Comparison of ENCODE assay signal across 12 mouse cellular contexts in genomic region chr2:75656924-75657323, GRCm38 (mm10). TPM values are rescaled to one million over a fixed set of nuclear protein-coding genes. Genes with fewer than 3 reads are reported as not detected.
DNase-seq lines count a peak whose midpoint lies in the region; ATAC-seq and TF ChIP-seq lines count a peak whose summit lies in the region.
"Had no signal": no experiment of that assay in that cellular context is flagged by ENCODE, and none has a peak within 500 bp of the region (broad histone marks: within the 10 kb centered on the region; RNA-seq: fewer than 3 reads in every experiment).

No protein-coding gene starts in this region.

- ATAC-seq in intestine, embryonic 14.5 days (replicated peaks; ENCODE audit: low FRiP score, low TSS enrichment, low read depth): no peak
- no peak for ATAC-seq in intestine, embryonic 15.5 days
- ATAC-seq in forebrain, embryonic 13.5 days: no peak
- ATAC-seq in liver, embryonic 15.5 days (ENCODE audit: insufficient read depth): no peak

- H3K9ac ChIP-seq in intestine, embryonic 14.5 days (ENCODE audit: low read length): no peak overlapping the region
- H3K9ac ChIP-seq in intestine, embryonic 15.5 days: no peak overlapping the region
- peak overlapping the region; percentile 67; the same call in 1 of the 2 replicates for H3K9ac ChIP-seq in ES-E14 (ENCODE audit: insufficient read depth, low read depth, low read length, poor library complexity, severe bottlenecking)
- H3K9ac ChIP-seq in forebrain, embryonic 13.5 days: no peak overlapping the region
- 0 out of 2 replicates have a peak overlapping the region, but pooled peaks have one; percentile 87 for H3K9ac ChIP-seq in liver, embryonic 15.5 days

- no peak for DNase-seq in intestine, embryonic 14.5 days (ENCODE audit: low spot score)
- no peak for DNase-seq in ES-E14 (ENCODE audit: low read depth, low spot score)
- DNase-seq in frontal cortex, postnatal 14 days (ENCODE audit: low spot score in 2 of 2): no peak
- DNase-seq in left cerebral cortex, adult 2 months (ENCODE audit: extremely low spot score in 1 of 2, low spot score in 2 of 2): no peak
- DNase-seq in adrenal gland, postnatal 4 days (ENCODE audit: low spot score in 2 of 2): no peak
- DNase-seq: adrenal gland, postnatal 36 days; cerebellum, postnatal 25 days; retina, postnatal 1 day; thymus, postnatal 36 days had no signal

- H3K4me2 ChIP-seq in intestine, embryonic 14.5 days (ENCODE audit: low read length): no peak overlapping the region
- H3K4me2 ChIP-seq in intestine, embryonic 15.5 days (replicated peaks): no peak overlapping the region
- no peak overlapping the region for H3K4me2 ChIP-seq in forebrain, embryonic 13.5 days
- H3K4me2 ChIP-seq in liver, embryonic 15.5 days: no peak overlapping the region

- H3K4me3 ChIP-seq in intestine, embryonic 14.5 days (ENCODE audit: low read depth, low read length): no peak overlapping the region
- H3K4me3 ChIP-seq in intestine, embryonic 15.5 days (replicated peaks): no peak overlapping the region
- no peak overlapping the region for H3K4me3 ChIP-seq in ES-E14 (ENCODE audit: insufficient read depth in 1 of 2, low read depth in 1 of 2, low read length in 2 of 2, poor library complexity in 1 of 2, severe bottlenecking in 1 of 2)
- H3K4me3 ChIP-seq in forebrain, embryonic 13.5 days: no peak overlapping the region
- no peak overlapping the region for H3K4me3 ChIP-seq in liver, embryonic 15.5 days (replicated peaks)
- no peak overlapping the region for H3K4me3 ChIP-seq in left cerebral cortex, adult 2 months

- TF ChIP-seq CTCF in left cerebral cortex, adult 2 months (IDR thresholded peaks at IDR 0.05): no peak

- WGBS in intestine, embryonic 14.5 days: 87% methylated on average over 5 of the region's 5 CpGs
- 94% methylated on average over 5 of the region's 5 CpGs for WGBS in intestine, embryonic 15.5 days
- WGBS in forebrain, embryonic 13.5 days: 97% methylated on average over 5 of the region's 5 CpGs
- 81% methylated on average over 5 of the region's 5 CpGs for WGBS in liver, embryonic 15.5 days (ENCODE audit: insufficient replicate concordance)

- in situ Hi-C loops in ES-E14 (cut with MboI; ENCODE audit: low sequenced_read_pairs in 2 of 2, unreplicated experiment in 2 of 2): no loop called here

- peak overlapping the region; percentile 97; the same call in 1 of the 2 replicates for H3K27ac ChIP-seq in intestine, embryonic 14.5 days (ENCODE audit: low read depth)
- no peak overlapping the region; the same call in 1 of the 2 replicates for H3K27ac ChIP-seq in intestine, embryonic 15.5 days
- peak overlapping the region; percentile 94; the same call in 1 of the 2 replicates for H3K27ac ChIP-seq in ES-E14 (ENCODE audit: insufficient read depth, low read depth, low read length, poor library complexity, severe bottlenecking)
- peak overlapping the region; percentile 98 for H3K27ac ChIP-seq in forebrain, embryonic 13.5 days
- peak overlapping the region; percentile 91; the same call in 1 of the 2 replicates for H3K27ac ChIP-seq in liver, embryonic 15.5 days (replicated peaks)
- H3K27ac ChIP-seq in left cerebral cortex, adult 2 months: no peak overlapping the region

- intact Hi-C loops in left cerebral cortex, adult 2 months (cut with DNase I): loop anchor here (5.0 kb wide), 1 partner anchor 175 kb away; the partner anchor contains the start of gene Agps

- H3K4me1 ChIP-seq in intestine, embryonic 14.5 days (replicated peaks; ENCODE audit: control insufficient read depth, insufficient read depth, low read length): peaks cover 14% of the 10 kb centered on the region; the same call in 1 of the 2 replicates
- H3K4me1 ChIP-seq in intestine, embryonic 15.5 days (replicated peaks): peaks cover 5% of the 10 kb centered on the region; the same call in 1 of the 2 replicates
- H3K4me1 ChIP-seq in ES-E14 (ENCODE audit: control insufficient read depth in 2 of 2, insufficient read depth in 2 of 2, low read length in 2 of 2, poor library complexity in 1 of 2): peaks cover 5 to 9% of the 10 kb centered on the region in 2 experiments; a peak in 2 of 4 replicates
- peaks cover 25% of the 10 kb centered on the region for H3K4me1 ChIP-seq in forebrain, embryonic 13.5 days
- peaks cover 34% of the 10 kb centered on the region for H3K4me1 ChIP-seq in liver, embryonic 15.5 days (replicated peaks)

- H3K36me3 ChIP-seq in intestine, embryonic 14.5 days (ENCODE audit: control insufficient read depth, insufficient read depth, low read length): peaks cover 12% of the 10 kb centered on the region
- H3K36me3 ChIP-seq in intestine, embryonic 15.5 days: no peaks in the 10 kb centered on the region
- H3K36me3 ChIP-seq in ES-E14 (ENCODE audit: control insufficient read depth, insufficient read depth, low read length, poor library complexity, severe bottlenecking): peaks cover 2% of the 10 kb centered on the region; the same call in 1 of the 2 replicates
- no peaks in the 10 kb centered on the region for H3K36me3 ChIP-seq in forebrain, embryonic 13.5 days (ENCODE audit: poor library complexity, severe bottlenecking)
- peaks cover 15% of the 10 kb centered on the region for H3K36me3 ChIP-seq in liver, embryonic 15.5 days (replicated peaks)

- H3K9me3 ChIP-seq in intestine, embryonic 14.5 days (ENCODE audit: control insufficient read depth, low read length): no peaks in the 10 kb centered on the region
- no peaks in the 10 kb centered on the region for H3K9me3 ChIP-seq in intestine, embryonic 15.5 days
- no peaks in the 10 kb centered on the region for H3K9me3 ChIP-seq in ES-E14 (ENCODE audit: control insufficient read depth, insufficient read depth, low read depth, low read length)
- H3K9me3 ChIP-seq in forebrain, embryonic 13.5 days (replicated peaks): no peaks in the 10 kb centered on the region
- no peaks in the 10 kb centered on the region for H3K9me3 ChIP-seq in liver, embryonic 15.5 days (replicated peaks)

- H3K27me3 ChIP-seq in intestine, embryonic 14.5 days (replicated peaks; ENCODE audit: control insufficient read depth, insufficient read depth, low read length): no peaks in the 10 kb centered on the region
- no peaks in the 10 kb centered on the region for H3K27me3 ChIP-seq in intestine, embryonic 15.5 days (replicated peaks)
- no peaks in the 10 kb centered on the region for H3K27me3 ChIP-seq in forebrain, embryonic 13.5 days
- H3K27me3 ChIP-seq in liver, embryonic 15.5 days: no peaks in the 10 kb centered on the region

TF ChIP-seq in ES-E14, 5 proteins besides CTCF, POLR2A, EP300 and RAD21:
- no peak for TF ChIP-seq ZNF384 (IDR thresholded peaks at IDR 0.05; ENCODE audit: low read depth, low read length)
- TF ChIP-seq ZC3H11A (IDR thresholded peaks at IDR 0.05; ENCODE audit: borderline replicate concordance, low read depth, low read length): no peak
- TF ChIP-seq HCFC1 (IDR thresholded peaks at IDR 0.05; ENCODE audit: borderline replicate concordance, insufficient read depth, low read length): no peak
- no peak for TF ChIP-seq MAFK (IDR thresholded peaks at IDR 0.05; ENCODE audit: insufficient read depth, low read depth, low read length)
- TF ChIP-seq CHD2 (IDR thresholded peaks at IDR 0.05; ENCODE audit: low read depth, low read length): no peak

RNA-seq across cellular contexts. Expression of gene Hnrnpa3, which starts 2.1 kb away (rescaled TPM):
- 230 TPM in 2 replicates for polyA plus RNA-seq in intestine, embryonic 14.5 days (2014; fragmentation: Nextera tagmentation; extraction: Ambion mirVana)
- 280 and 299 TPM in 2 replicates for polyA plus RNA-seq in intestine, embryonic 15.5 days (2015; fragmentation: Nextera tagmentation; extraction: Ambion mirVana)
- total RNA-seq in ES-E14 (2012; rRNA removed): 101 and 166 TPM in 2 replicates
- 354 and 365 TPM in 2 replicates for polyA plus RNA-seq in forebrain, embryonic 13.5 days (2015; fragmentation: Nextera tagmentation; extraction: Ambion mirVana)
- 96.7 and 101 TPM in 2 replicates for polyA plus RNA-seq in liver, embryonic 15.5 days (2015; fragmentation: Nextera tagmentation; extraction: Ambion mirVana)
- 100 to 1,000 TPM; 282 to 308 TPM for total RNA-seq in left cerebral cortex, adult 2 months (2021)
- 100 to 1,000 TPM; 525 to 570 TPM for total RNA-seq in adrenal gland, postnatal 4 days (2021)

RNA-seq across cellular contexts. Expression of gene Nfe2l2, which starts 47.5 kb away (rescaled TPM):
- 69.4 and 71.7 TPM in 2 replicates for polyA plus RNA-seq in intestine, embryonic 14.5 days (2014; fragmentation: Nextera tagmentation; extraction: Ambion mirVana)
- polyA plus RNA-seq in intestine, embryonic 15.5 days (2015; fragmentation: Nextera tagmentation; extraction: Ambion mirVana): 89.3 and 93.6 TPM in 2 replicates
- total RNA-seq in ES-E14 (2012; rRNA removed): 19.8 and 28.4 TPM in 2 replicates
- polyA plus RNA-seq in forebrain, embryonic 13.5 days (2015; fragmentation: Nextera tagmentation; extraction: Ambion mirVana): 15.6 and 15.9 TPM in 2 replicates
- polyA plus RNA-seq in liver, embryonic 15.5 days (2015; fragmentation: Nextera tagmentation; extraction: Ambion mirVana): 37.1 and 40.7 TPM in 2 replicates
- 10 to 100 TPM; 11.3 to 13.1 TPM for total RNA-seq in left cerebral cortex, adult 2 months (2021)
- 10 to 100 TPM; 71.3 to 80.4 TPM for total RNA-seq in adrenal gland, postnatal 4 days (2021)

Comparison
In these comparisons a context has a peak if more than half of its experiments do, and no peak if none do; other contexts are left out.
1. H3K27ac ChIP-seq: peak in intestine, embryonic 14.5 days (single experiment), ES-E14 (single experiment), forebrain, embryonic 13.5 days (single experiment) and liver, embryonic 15.5 days (single experiment); none in intestine, embryonic 15.5 days (single experiment) and left cerebral cortex, adult 2 months (single experiment).
2. H3K9ac ChIP-seq: peak in ES-E14 (single experiment) and liver, embryonic 15.5 days (single experiment); none in intestine, embryonic 14.5 days (single experiment), intestine, embryonic 15.5 days (single experiment) and forebrain, embryonic 13.5 days (single experiment).